Mouse (Mus musculus) brain, embryonic 18.5 days (tissue): ENCODE measurements around the gene BC030867.

Source experiments
- DNase-seq: peaks from one replicate; pipeline ENCODE4 v3.0.0-alpha.2; 2012; ENCODE audit warnings: low read depth, low spot score

Gene BC030867

DNA sequence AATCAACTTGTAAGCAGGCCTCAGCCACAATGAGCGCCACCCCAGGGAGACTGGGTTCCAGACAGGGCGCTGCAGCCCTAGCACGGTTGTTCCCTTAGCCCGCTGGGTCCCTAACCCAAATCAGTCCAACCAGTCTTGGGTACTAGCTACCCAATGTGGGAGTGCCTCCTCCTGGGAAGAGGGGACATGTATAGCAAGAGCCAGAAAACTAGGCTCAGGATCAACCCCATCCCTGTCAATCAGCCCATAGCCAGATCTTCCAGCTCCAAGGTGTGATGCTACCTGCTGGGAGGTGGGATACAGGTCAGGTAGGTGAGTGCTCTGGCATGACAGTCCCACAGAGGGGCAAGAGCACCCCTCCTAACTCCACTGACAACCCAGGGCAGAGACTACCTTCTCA, 41.5 kb downstream of the BC030867 start:
- no peak for DNase-seq

DNA sequence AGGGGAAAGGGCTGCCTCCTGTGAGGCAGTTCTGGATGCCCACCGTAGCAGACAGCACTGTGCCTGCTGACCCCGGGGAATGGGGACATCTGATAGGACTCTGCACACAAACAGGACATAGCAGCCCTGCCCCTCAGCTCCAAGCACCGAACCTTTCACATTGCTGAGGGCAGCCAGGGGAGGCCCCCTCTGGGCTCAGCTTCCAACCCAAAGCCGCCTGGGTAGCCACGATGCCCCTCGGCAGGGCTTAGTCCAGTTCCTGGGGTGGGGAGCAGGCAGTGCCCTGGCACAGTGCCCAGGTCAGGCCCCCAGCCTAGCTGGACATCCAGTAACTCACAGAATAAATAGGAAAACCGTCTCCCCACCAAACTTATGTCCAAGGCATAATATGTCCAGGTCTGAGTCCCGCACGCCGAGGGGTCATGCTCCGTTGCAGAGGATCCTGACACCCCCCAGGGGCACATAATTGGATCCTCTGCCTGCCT, 42.4 kb downstream of the BC030867 start:
- DNase-seq = no peak

DNA sequence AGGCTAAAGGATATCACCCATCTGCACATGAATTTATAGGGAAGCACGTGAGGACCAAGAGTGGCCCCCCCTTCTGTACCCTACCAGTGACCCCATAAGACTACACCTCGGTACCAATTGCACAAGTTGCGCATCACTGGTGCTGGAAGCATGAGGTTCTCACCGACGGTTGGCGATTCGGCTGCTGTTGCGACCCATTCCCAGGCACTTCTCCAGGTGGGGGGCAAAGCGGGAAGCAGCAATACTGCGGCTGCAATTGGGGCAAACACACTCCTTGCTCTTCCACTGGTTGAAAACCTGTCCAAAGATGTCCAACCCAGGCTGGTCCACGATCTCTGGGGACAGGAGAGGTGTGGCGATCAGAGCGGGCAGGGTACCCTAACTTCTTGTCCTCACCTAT, 45.3 kb downstream of the BC030867 start:
- no peak for DNase-seq

DNA sequence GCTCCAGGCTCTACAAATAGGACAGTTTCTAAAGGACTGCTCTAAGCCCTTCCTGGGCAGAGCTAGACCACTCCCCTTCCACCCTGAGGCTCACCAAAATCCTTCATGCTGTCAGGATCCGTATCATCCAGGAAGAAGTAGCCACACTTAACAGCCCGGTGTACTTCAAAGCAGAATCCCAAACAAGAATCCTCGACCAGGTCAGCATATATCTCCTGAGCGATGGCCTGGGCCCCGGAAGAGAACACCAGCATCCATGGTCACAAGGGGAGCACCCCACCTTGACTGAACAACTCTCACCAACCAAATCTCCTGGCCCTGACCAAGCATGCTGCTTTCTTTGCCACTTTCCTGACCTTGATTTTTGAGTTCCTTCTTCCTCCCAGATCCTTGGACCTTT, 45.7 kb downstream of the BC030867 start:
- no peak for DNase-seq

DNA sequence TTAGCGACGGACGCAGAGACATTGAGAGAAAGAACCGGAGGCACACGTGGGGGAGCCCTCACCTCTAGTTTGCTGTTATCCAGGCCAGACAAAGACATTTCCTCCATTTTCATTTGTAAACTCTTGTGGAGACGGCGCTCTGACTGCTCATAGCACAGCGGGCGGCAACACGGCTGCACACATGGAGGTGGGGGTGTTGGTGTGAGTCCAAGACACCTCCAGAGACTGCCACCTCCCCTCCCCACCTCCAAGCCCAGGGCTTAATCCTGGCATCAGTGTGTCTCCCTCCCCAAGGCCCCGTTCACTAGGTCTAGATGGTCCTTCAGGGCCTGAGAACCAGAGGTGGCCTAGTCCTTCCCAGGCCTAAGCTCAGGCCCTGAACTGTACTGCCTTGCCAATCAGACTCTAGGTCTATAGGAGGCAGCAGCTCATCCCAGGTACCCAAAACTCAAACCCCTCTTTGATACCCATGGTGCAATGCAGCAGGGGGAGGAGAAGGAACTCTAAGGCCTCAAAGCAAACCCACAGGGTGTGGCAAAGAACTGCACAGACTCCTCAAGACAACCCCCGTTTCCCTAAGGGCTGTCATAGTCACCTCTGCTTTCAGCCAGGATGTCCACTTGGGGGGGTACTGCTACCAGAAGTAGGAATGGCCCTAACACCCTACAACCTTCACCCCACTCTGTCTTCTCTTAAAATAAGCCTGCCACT, 46.4 kb downstream of the BC030867 start:
- no peak for DNase-seq

DNA sequence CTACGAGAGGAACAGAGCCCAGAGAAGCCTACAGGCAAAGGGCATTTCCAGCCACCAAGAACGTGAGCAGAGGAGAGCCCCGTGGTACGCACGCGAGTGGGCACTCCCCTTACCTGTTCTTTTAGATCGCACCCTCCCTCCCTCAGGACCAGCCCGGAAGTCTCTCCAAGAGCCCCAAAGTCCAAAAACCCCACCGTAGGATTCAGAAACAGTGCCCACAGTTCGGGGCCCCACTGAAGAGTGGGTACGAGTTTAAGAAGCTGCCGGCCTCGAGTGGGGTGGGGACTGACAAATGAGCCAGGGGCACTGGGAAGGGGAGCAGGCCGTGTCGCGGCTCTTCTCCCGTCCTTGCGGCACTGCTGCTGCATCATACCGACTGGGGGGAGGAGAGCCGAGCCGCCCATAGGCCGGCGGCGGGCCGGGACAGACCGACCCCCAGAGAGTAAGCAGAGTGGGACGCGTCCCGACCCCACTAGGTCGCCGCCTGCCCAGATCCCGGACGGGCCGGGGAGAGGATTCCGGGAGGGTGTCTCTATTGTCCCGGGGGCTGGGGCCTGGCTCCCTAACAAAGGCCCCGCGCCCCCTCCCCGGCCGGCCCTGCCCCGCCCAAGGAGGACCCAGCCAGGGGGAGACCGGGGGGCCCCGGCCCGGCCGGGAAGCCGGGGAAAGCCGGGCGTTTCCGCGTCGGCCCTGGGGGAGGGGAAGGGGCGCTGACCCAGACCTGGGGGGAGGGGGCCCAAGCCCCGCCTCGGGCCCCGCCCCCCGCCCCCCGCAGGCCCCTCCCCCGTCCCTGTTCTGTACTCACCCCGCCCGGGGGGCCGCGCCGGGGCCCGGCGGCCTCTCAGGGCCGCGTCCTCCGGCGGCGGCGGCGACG, 47.2 kb downstream of the BC030867 start:
- DNase-seq = no peak

DNA sequence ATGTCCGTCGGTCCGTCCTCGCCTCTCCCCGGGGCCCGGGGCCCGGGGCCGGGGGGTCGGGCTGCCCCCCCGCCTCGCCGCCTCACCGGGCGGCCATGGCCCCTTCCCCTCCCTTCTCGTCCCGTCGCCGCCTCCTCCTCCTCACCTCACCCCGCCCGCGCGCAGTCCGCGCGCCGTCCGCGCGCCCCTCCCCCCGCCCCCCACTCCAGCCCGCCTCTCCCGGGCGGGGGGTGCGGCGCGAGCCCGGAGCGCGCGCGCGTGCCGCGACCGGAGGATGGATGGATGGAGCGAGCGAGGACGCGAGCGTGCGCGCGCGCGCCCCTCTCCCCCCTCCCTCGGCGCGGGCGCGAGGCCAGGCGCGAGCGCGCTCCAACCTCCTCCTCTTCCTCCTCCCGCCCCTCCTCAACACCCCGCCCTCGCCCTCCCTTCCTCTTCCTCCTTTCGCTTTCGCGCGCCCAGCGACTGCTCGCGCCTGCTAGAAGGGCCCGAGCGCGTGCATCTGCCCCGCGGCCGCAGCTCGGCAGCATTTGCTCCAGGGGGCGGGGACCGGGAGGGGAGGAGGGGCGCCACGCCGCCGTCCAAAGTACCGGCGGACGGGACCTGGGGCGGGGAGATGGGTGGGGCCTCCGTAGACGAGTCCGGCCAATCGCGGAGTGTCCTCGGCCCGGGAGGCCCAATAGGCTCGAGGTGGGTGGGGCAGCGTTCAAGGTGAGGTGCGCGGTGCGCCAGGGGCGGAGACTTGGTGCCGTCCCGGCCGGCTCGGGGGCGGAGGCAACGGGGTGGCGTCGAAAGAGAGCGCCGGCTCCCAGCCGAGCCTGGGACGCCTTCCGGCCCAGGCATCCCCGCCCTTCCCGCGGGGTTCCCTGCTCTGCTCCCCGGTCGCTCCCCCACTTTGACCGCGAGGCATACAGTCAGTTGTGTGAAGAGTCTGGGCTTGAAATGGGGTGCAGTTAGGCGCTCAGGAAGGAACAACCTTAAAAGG, 48.1 kb downstream of the BC030867 start, which contains the start of gene Atxn7l3:
TSS of gene Atxn7l3 (minus strand) at position 141 of the 982 bp plus-strand sequence.
- peak; percentile 96 for DNase-seq

DNA sequence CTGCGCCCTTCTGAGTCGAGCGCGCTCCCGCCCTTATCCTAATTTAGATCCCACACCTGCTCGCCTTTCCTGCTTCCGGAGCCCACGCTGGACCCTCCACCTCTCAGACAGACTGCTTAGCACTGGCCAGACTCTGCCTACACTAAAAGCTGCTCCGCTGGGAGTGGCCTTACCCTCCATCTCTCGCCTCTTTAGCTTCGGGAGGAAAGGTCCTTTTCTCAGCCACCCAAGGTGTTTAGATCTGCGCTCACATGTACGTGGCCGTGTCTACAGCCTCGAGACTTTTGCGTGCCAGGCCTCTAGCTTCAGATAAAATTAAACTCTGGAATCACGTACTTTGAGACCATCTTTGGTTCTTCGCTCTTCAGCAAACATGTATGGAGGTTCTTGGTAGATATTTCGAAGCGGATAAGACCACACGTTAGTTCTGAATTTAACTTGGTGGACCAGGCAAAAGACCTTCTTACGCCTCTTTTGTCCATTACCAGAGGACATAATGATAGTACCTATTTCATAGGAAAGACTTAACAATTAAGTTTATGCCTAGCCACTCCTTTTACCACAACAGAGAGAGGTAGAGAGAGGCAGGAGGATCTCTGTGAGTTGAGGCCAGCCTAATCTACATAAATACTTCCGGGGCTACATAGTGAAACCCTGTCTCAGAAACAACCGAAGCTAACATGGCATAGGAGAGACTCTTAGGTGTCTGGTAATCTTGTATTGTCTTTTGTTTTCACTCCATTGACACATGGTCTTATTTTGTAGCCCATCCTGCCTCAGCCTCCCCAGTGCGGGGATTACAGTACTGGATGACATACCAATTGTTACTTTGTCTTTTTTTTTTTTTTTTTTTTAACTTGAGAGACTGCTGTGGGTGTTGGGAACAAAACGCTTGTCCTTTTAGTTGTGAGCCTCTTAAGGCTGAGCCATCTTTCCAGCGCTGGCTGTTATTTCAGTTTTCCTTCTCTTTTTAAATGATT, 49.2 kb downstream of the BC030867 start:
- no peak for DNase-seq

DNA sequence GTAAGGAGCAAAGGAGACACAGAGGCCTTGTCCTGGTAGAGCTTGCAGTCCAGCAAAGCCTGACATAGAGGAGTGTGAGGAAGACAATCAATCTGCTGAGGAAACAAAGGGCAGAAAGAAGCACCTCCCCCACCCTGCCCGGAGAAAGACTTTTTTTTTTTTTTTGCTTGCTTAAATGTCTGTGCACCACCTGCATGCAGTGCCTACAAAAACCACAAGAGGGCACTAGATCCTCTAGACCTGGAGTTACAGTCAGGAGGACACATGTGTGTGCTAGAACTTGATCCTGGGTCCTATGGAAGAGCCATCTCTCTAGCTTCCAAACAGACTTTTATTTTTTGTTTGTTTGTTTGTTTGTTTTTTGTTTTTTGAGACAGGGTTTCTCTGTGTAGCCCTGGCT, 51.2 kb downstream of the BC030867 start:
- no peak for DNase-seq

DNA sequence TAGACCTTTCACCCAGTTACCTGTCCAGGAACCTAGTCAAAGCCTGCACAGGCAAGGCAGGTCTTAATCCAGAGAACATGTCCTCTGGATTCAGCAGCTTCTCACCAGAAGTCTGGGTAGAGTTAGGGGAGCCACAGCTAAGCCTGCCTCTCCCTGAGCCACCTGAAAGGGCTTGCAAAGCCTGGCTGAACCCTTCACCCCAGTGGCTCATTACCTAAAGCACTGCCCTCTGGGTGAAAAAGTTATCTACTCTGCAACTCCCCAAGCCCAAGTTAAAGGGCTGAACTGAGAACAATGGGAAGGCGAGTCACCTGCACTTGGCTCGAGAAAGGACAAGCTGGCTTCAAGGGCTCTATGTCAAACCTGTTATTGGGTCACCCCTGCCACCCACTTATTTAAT, 55.5 kb downstream of the BC030867 start:
- no peak for DNase-seq

DNA sequence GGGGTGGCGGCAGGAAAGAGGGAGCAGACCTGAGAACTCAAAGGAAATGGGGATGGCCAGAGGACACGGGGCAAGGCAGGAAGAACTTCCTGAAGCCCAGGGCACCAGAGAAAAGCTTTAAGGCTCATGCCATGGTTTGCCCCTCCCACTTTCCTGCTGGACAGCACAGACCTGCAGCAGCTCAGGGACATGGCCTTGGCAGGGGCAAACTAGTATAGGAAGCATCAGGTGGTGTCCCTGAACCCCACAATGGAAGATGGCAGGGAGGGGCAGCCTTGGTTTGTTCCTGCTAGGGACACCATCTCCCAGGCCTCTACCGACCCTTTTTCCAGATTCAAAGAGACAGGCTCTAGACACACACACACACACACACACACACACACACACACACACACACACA, 56.7 kb downstream of the BC030867 start:
- DNase-seq = no peak

DNA sequence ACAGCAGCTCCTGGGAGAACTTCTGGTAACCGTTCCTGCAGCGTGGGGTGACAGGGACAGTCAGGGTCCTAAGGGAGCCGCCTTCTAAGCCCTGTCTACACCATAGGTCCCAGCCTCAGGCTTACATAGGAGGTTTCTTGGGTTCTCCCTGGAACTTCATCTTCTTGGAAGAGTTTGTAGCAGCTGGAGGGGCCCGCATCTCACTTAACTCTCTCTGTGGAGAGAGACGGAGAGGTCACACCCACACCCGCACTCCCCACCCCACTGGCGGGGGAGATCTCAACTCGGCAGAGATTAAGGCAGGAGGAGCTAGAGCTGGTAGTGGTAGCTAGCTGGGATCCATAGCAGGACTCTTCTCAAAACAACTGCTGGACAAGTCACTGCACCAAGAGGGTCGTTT, 59.4 kb downstream of the BC030867 start:
- no peak for DNase-seq

DNA sequence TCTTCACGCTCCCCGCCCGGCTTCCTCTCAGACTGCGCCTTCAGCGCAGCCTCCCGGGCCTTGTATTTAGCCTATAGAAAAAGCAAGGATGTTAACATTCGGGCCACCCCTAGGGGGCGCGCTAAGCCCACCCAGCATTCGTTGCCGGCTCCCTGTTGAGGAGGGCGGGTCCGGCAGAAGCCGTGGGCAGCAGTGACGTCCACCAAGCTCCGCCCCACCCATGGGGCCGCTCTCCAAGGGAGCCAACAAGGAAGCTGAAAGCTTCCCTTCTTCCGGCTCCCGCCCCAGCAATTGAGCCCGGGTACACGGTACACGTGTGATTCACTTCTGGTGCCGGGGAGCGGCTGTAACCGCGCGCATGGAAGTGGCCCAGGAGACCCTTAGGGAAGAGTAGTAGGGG, 60.3 kb downstream of the BC030867 start:
- DNase-seq = peak; percentile 86

DNA sequence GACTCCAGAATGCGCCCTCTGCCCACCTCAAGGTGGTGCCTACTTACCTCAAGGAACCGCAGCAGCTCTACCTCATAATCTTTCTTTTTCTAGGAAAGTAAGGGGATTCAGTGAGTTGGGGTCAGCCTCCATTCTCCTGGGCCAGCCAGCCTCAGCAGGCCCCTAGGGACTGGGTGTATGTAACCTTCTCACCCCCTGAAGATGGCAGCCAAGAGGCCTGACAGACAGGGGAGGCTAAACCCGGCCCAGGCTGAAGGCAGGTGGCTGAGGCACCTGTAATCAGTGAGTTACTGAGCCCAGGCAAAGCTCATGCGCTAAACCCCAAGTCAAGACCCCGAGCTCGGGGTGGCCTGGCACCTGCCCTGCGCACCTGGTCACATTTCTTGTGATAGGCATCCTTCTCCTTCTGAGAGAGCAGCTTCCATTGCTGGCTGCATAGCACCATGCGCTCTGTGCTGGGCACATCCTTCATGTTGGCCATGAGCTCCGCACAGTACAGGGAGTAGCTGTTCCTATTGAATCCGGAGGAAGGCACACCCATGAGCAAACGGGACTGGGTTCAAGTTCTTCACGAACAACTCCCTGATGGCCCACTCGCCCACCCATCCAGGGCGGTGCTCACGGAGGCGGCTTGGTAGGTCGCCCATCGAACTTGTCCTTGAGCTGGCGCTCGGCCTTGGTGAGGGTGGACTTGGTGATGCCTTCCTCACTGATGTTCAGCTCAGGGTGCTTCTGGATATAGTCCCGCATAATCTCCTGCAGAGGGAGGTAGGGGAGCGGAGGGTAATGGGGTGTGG, 61.3 kb downstream of the BC030867 start:
- DNase-seq = no peak

DNA sequence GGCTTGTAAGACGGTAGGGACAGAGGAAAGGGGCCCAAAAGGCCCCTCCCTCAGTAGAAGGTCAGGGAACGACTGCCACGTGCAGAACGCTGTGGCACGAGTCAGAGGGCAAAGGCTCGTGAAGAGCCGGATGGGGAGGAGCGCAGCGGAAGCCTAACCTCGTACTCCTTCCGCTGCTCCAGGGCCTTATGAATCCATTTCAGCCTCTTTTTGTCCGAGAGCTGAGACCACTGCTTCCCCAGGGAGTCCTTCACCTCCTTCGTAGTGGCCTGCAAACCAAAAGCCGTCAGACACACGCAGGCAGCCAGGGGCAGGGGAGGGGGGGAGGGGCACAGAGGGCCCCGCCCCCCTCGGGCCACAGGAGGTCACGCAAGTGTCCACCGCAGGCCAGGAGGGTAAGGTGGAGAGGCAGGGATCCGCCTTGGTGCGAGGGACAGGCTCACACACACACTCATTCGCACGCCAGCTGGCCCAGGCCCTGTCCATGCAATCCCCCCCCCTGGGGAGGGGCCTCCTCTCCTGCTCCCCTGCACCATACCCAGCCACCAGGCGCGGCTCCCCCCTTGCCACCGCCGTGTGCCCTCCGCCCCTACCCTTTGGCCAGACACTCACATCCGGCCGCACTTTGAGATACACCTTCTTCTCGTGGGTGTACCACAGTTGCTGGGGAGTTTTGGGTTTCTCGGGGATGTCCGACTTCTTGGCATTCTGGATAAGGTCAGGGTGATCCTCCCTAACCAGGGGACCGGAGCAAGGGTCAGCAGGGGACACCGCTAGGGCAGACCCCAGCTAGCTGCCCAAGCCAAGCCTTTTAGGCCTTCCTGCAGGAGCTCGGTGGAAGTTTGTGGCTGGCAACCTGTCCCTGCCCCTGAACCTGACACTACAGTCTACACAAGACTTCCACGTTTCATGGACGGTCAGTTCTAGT, 62.4 kb downstream of the BC030867 start:
- DNase-seq = no peak

DNA sequence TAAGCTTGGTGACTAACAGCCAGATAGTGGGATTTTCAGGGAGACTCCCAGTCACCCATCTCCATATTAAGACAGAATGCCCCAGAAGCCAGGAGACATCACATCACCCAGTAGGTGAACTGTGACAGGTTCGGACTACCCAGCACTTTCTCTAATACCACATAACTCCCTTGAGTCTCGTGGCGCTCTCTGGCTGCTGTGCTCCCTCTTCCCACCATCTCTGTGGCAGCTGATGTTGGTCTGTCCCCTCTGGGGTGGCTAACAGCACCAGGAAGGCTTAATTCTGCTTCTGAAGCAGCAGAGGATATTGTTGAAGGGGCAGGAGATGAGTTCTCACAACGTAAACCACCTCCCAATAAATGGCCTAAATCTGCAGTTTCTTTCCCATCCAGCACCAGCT, 63.3 kb downstream of the BC030867 start:
- DNase-seq = no peak

DNA sequence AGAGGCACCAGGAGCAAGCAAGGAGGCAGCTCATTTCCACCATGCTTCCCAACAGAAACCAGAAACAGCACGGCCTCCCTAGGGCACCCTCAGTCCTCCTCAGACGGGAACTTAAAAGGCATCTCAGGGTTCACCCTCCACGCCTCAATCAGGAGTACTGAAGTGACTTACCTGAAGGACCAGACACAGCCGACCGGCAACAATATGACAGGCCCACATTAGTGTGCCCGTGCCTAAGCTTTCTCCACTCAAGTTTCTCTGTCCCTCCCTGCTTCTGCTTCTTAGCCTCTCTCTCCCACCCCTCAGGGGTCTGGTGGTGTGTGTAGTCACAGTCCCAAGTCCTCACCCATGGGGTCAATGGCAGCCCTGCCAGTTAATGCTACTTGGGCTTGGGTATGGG, 63.9 kb downstream of the BC030867 start:
- DNase-seq = no peak

DNA sequence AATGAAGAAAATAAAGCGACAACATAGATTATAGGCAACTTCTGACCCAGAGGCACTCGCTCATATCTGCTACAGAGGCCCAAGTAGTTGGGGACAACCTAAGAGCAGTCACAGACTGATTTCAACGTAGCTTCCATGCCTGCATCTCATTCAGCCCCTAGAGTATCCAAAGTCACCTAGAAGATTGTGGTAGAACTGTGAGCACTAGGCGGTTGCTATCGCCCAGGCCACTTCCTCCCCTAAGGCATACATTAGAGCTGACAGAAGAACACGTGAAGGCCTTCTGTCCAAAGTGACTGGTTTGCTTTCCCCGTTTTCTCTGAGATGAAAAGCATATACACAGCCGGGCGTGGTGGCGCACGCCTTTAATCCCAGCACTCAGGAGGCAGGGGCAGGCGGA, 65.6 kb downstream of the BC030867 start:
- no peak for DNase-seq
